Mouse (Mus musculus) liver, adult 2 months (tissue): ENCODE results near the gene Vgf.

Experiments used
- CTCF ChIP-seq: fragments of 200-500 bp; IDR thresholded peaks from 2 replicates; pipeline ENCODE4 v1.5.1; 2011; ENCODE audit warnings: low read depth, low read length, control low read depth
- POLR2A ChIP-seq: fragments of 200-500 bp; IDR thresholded peaks from 2 replicates; pipeline ENCODE4 v1.6.1; 2011; ENCODE audit warnings: low read length, control low read depth; ENCODE audit not compliant: insufficient read depth; ENCODE audit errors: extremely low read depth

GRCm38 (mm10) chr5:137068711-137069110 is 42.5 kb downstream of the Vgf start:
- TF ChIP-seq CTCF, result no peak
- TF ChIP-seq POLR2A, result no peak
